Mouse (Mus musculus): ENCODE results near the gene Itga11. TPM values are rescaled to one million over a fixed set of nuclear protein-coding genes. Genes with fewer than 3 reads are reported as not detected.
"Not testable (repeated sequence)": the region's sequence is repeated elsewhere in the genome, so short reads cannot be mapped to it uniquely, and the experiment has no call there.

Itga11 gene
- total RNA-seq (2022) = 1 to 10 TPM; 2.2 to 3.1 (median 2.7) TPM

GRCm38 (mm10) chr9:62677641-62678549, at the start of gene Itga11:
Gene Itga11, plus strand, starts transcription at chr9:62677826.
- no peak for DNase-seq (ENCODE audit: low spot score in 2 of 2)

DNA sequence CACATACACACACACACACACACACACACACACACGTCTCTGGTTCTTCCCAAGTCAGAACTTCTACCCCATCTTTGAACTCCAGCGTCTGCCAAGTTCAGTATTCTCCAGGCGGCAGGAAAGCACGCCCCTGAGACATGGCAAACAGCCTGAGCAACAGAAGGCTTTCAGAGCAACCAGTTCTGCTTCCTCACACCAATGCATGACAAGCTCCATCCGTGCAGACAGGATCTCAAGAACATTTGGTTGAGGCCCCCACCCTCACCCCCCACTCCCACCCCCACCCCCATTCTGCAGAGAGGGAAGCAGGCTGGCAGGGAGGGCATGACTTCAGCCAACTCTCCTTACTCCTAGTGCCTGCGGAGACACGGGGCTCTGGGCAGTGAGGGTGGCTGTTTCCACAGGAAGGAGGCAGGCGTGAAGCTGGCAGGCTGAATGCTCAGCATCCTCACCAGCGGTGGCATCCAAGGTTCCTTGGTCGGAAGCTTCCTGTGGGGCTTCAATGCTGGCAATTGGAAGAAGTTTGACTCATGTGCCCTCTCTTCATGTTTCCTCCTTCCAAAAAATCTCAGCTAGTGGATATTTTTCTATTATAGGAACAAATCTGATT, 46.9 kb upstream of the Itga11 start:
- peak in 1 of 2 experiments; percentile 47 for DNase-seq (ENCODE audit: low spot score in 2 of 2)

DNA sequence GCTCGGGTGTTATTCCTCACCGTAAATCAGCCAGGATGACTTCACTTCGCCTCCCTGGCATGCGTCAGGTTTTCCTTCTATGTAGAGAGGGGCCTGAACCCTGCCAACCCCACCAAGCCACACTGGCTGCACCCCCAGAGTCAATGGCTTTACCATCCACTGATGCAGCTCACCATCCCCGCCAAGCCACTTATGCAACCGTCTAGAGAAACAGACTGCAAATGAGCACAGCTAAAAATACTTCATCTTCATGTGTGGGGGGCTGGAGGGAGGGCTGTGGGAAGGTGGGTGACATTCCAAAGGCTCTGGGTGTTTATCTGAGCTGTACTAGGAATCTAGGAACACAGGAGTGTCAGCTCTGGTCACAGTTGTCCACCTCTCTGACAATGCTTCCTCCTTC, 45.2 kb upstream of the Itga11 start:
- DNase-seq (ENCODE audit: low spot score in 2 of 2) = peak in 1 of 2 experiments; percentile 70

DNA sequence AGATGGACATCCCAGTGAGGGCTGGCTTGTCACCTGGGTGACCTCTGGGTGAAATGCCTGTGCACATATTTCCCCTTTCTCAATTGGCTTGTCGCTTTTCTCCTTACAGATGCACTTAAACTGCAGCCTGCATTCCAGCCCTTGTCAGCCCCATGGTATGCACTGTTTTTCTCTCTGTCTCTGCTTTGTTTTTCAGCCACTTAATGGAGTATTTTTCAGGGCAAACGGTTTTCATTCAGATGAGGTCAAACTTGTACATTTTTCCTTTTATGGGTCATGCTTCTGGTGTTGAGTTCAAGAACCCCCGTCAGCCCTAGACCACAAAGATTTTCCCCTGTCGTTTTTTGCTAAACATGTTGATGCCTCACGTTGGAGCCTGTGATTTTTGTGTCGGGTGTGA, 39.6 kb upstream of the Itga11 start:
- DNase-seq (ENCODE audit: low spot score in 2 of 2) = no peak

DNA sequence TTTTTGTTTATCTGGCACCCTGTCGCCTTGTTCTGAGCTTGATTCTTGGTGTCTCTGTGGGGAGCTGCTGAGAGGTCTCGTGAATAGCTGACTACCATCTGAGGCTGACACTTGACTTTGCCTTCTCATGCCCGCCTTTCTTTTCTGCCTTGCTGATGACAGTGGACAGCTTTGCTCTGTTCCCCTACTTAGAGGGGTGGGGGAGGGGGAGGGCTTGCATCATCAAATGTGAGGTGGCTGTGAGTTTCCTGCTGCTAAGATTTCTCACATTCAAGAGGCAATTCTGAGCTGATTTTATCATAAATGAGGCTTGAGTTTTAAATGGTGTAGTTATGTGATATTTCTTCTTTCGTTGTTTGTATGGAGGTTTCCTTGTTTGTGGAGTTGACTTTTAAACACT, 37.9 kb upstream of the Itga11 start:
- DNase-seq (ENCODE audit: low spot score in 2 of 2) = no peak

DNA sequence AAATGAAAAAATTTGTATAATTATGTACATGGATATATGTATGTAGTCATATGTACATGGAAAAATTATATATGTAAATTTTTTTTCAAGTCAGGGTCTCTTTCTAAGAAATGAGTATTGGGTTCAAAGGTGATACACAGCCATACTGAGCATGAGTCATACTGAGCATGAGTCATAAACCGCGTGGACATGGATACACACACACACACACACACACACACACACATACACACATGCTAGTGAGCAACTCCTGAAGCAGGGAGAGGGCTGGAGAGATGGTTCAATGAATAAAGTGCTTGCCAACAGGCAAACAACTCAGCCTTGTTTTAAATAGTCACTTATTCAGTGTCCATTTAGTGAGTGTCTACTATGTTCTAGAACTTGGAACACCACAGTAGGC, 37.4 kb upstream of the Itga11 start:
- no peak for DNase-seq (ENCODE audit: low spot score in 2 of 2)

- DNase-seq (ENCODE audit: low spot score in 2 of 2) = no peak
Observed at GRCm38 (mm10) chr9:62645716-62646400, 31.8 kb upstream of the Itga11 start.

DNA sequence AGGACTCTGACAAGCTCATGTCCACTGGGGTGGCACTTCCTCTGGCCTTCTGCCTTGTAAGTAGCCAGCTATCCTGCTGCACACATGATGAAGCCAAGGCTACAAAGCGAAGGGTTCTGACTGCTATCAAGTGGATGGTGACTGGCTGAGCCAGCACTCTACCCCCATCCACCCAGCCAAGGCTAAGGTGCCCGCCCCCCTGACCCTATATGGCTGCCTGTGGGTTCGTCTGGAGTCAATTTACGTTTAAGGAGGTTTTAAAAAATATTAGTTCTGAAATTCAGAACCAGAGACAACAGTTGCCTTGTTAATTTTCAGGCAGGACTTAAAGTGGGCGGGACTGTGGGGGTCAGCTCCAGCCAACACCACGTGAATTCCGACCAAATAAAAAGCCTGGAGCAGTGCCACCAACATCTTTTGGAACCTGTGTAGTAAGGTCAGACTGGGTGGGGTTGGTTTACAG, 30.9 kb upstream of the Itga11 start:
- no peak for DNase-seq (ENCODE audit: low spot score in 2 of 2)

DNA sequence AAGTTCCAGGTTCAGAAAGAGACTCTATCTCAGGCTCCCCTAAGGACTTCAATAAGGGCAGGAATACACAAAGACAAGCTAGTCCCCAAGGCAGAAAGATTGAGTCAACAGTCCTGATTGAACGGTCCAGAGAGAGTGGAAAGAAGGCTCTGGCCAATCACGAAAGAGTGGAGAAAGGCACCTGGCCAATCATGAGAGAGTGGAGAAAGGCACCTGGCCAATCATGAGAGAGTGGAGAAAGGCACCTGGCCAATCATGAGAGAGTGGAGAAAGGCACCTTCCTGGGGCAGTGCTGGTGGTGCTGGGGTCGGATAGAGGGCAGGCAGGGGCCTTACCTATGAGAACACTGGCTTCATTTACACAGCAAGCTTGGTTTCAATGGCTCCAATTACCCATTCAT, 28.2 kb upstream of the Itga11 start:
- no peak for DNase-seq (ENCODE audit: low spot score in 2 of 2)

- DNase-seq (ENCODE audit: low spot score in 2 of 2) = no peak
Observed at GRCm38 (mm10) chr9:62650764-62651163, 26.9 kb upstream of the Itga11 start.

GRCm38 (mm10) chr9:62654336-62654735, 23.3 kb upstream of the Itga11 start:
- DNase-seq (ENCODE audit: low spot score in 2 of 2) = no peak

GRCm38 (mm10) chr9:62658016-62658415, 19.6 kb upstream of the Itga11 start:
- DNase-seq (ENCODE audit: low spot score in 2 of 2) = no peak

GRCm38 (mm10) chr9:62659026-62659425, 18.6 kb upstream of the Itga11 start:
- DNase-seq (ENCODE audit: low spot score in 2 of 2) = no peak

GRCm38 (mm10) chr9:62660971-62661370, 16.7 kb upstream of the Itga11 start:
- not testable (repeated sequence) for DNase-seq (ENCODE audit: low spot score in 2 of 2)

- DNase-seq (ENCODE audit: low spot score in 2 of 2) = no peak
Observed at GRCm38 (mm10) chr9:62663443-62663842, 14.2 kb upstream of the Itga11 start.

DNA sequence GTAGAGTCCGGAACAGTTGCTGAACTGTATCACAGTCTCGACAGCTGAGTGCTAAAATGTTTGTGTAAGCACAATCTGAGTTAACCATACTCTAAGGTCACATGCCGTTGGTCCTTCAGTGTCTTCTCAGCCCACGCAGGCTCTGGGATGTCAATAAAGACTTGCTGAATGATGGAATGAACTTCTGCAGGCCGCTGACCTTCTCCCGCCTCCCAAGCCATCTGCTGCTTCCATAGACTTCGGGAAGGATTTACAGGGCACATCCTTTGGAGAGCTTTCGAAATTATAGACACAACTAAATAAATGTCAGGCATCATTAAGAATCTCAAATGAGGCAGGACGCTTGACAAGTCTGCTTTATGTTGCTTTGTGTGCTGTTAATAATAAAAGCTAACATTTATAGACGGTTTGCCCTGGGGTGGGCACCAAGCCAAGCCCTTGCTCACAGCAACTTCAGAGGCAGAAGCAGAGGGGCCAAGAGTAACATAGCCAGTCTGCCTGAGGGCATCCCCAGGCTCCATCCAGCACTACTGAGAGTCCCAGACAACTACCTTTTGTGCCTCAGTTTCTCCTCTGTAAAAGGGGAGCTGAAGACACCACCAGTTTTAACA, 13.4 kb upstream of the Itga11 start:
- no peak for DNase-seq (ENCODE audit: low spot score in 2 of 2)

DNA sequence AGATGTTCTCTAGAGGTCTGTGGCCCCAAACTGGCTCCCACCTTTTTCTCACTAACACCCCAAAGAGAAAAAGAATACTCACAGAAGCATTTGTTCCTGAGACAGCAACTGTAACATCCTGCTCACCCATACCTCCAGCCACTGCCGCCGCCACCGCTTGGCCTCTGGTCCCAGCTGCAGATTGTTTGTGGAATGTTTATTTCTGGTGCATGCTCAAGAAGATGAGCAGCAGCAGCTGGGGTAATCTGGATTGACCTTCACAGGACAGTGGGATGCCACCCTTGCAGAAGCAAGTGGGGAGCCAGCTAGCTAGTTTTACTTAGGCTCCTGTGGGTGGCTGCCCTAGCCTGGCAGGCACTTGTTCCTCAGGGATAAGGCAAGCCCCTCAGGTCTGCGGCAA, 11.7 kb upstream of the Itga11 start:
- no peak for DNase-seq (ENCODE audit: low spot score in 2 of 2)

- DNase-seq (ENCODE audit: low spot score in 2 of 2) = no peak
Observed at GRCm38 (mm10) chr9:62668503-62668902, 9.1 kb upstream of the Itga11 start.

- peak in 1 of 2 experiments; percentile 19 for DNase-seq (ENCODE audit: low spot score in 2 of 2)
Observed at GRCm38 (mm10) chr9:62673241-62673640, 4.4 kb upstream of the Itga11 start.

GRCm38 (mm10) chr9:62675172-62675571, 2.5 kb upstream of the Itga11 start:
- no peak for DNase-seq (ENCODE audit: low spot score in 2 of 2)

GRCm38 (mm10) chr9:62678550-62679155, 1.0 kb downstream of the Itga11 start:
- DNase-seq (ENCODE audit: low spot score in 2 of 2) = peak in 1 of 2 experiments; percentile 22

All from left cerebral cortex, adult 8-10 months (tissue).